Mouse (Mus musculus): ENCODE results near the gene Spag6. TPM values are rescaled to one million over a fixed set of nuclear protein-coding genes. Genes with fewer than 3 reads are reported as not detected.

Spag6 gene
- polyA plus RNA-seq, 1 experiment: not detected

- 87% methylated on average over 7 of the region's 7 CpGs for WGBS
- no peak for TF ChIP-seq CTCF (IDR thresholded peaks at IDR 0.05; ENCODE audit: control insufficient read depth, insufficient read depth, low read length)
- TF ChIP-seq POLR2A (IDR thresholded peaks at IDR 0.05; ENCODE audit: borderline replicate concordance, control insufficient read depth, low read depth, low read length): no peak
- H3K27ac ChIP-seq (ENCODE audit: control insufficient read depth, insufficient read depth, low read depth, low read length, poor library complexity): no peak overlapping the region
- no peak overlapping the region for H3K4me3 ChIP-seq (replicated peaks; ENCODE audit: control insufficient read depth, low read depth, low read length)
- no peaks in the 10 kb centered on the region for H3K4me1 ChIP-seq (ENCODE audit: control insufficient read depth, insufficient read depth, low read length)
These were observed 87.5 kb downstream of the Spag6 start for GRCm38 (mm10) chr2:18781296-18781695.

GRCm38 (mm10) chr2:18794261-18794660 lies 100.4 kb downstream of the Spag6 start:
- TF ChIP-seq CTCF (IDR thresholded peaks at IDR 0.05; ENCODE audit: control insufficient read depth, insufficient read depth, low read length) (no peak), POLR2A (IDR thresholded peaks at IDR 0.05; ENCODE audit: borderline replicate concordance, control insufficient read depth, low read depth, low read length) (no peak)
- Histone ChIP-seq H3K4me1 (ENCODE audit: control insufficient read depth, insufficient read depth, low read length) (no peaks in the 10 kb centered on the region), H3K27ac (ENCODE audit: control insufficient read depth, insufficient read depth, low read depth, low read length, poor library complexity) (no peak overlapping the region), H3K4me3 (replicated peaks; ENCODE audit: control insufficient read depth, low read depth, low read length) (no peak overlapping the region)
- 81% methylated on average over 4 of the region's 4 CpGs for WGBS

GRCm38 (mm10) chr2:18797776-18798175 lies 103.9 kb downstream of the Spag6 start:
- no peaks in the 10 kb centered on the region; the same call in 1 of the 2 replicates for H3K4me1 ChIP-seq (ENCODE audit: control insufficient read depth, insufficient read depth, low read length)
- H3K27ac ChIP-seq (ENCODE audit: control insufficient read depth, insufficient read depth, low read depth, low read length, poor library complexity): no peak overlapping the region
- WGBS: 87% methylated on average over 8 of the region's 8 CpGs
- no peak overlapping the region for H3K4me3 ChIP-seq (replicated peaks; ENCODE audit: control insufficient read depth, low read depth, low read length)
- TF ChIP-seq CTCF (IDR thresholded peaks at IDR 0.05; ENCODE audit: control insufficient read depth, insufficient read depth, low read length): no peak
- TF ChIP-seq POLR2A (IDR thresholded peaks at IDR 0.05; ENCODE audit: borderline replicate concordance, control insufficient read depth, low read depth, low read length): no peak

- TF ChIP-seq CTCF (IDR thresholded peaks at IDR 0.05; ENCODE audit: control insufficient read depth, insufficient read depth, low read length) (no peak), POLR2A (IDR thresholded peaks at IDR 0.05; ENCODE audit: borderline replicate concordance, control insufficient read depth, low read depth, low read length) (no peak)
- 11% methylated on average over 17 of the region's 17 CpGs for WGBS
- Histone ChIP-seq H3K4me3 (replicated peaks; ENCODE audit: control insufficient read depth, low read depth, low read length) (no peak overlapping the region), H3K27ac (ENCODE audit: control insufficient read depth, insufficient read depth, low read depth, low read length, poor library complexity) (no peak overlapping the region), H3K4me1 (ENCODE audit: control insufficient read depth, insufficient read depth, low read length) (no peaks in the 10 kb centered on the region; the same call in 1 of the 2 replicates)
These were observed 105.6 kb downstream of the Spag6 start for GRCm38 (mm10) chr2:18799265-18799965.

Other genes with a start within 250 kb of the Spag6 start
- 54.6 and 87.4 TPM in 2 replicates for gene Commd3, start 21.6 kb upstream of the Spag6 start, polyA plus RNA-seq (2011; ENCODE audit: insufficient read depth, insufficient read length, low replicate concordance, missing spikeins)
- gene Bmi1, start 17.0 kb upstream of the Spag6 start, polyA plus RNA-seq (2011; ENCODE audit: insufficient read depth, insufficient read length, low replicate concordance, missing spikeins): 7.2 and 9.8 TPM in 2 replicates

All from bone marrow, adult 2 months (tissue).